Mouse (Mus musculus): ENCODE measurements at regions not wholly inside any gene's neighbourhood (a gene's known extent, or its start where the extent isn't known, plus 50 kb on each side); places are given as distances from the start of the nearest gene placed in this dataset.

- no peak overlapping the region for H3K27ac ChIP-seq (ENCODE audit: low read depth)
- no peak for TF ChIP-seq CTCF (IDR thresholded peaks at IDR 0.05; ENCODE audit: low read depth)
- H3K9me3 ChIP-seq (ENCODE audit: low read depth, low read length) = no peaks in the 10 kb centered on the region
- no peak overlapping the region for H3K4me3 ChIP-seq (ENCODE audit: low read depth, low read length)
- no peaks in the 10 kb centered on the region for H3K27me3 ChIP-seq (ENCODE audit: insufficient read depth, low read length)
- no peak overlapping the region for H3K9ac ChIP-seq
- ATAC-seq (ENCODE audit: insufficient read depth) = no peak
- no peak overlapping the region for H3K4me2 ChIP-seq
- WGBS = 23% methylated on average over 2 of the region's 2 CpGs
- DNase-seq = peak; percentile 77
- H3K4me1 ChIP-seq (ENCODE audit: insufficient read depth) = no peaks in the 10 kb centered on the region
- H3K36me3 ChIP-seq (ENCODE audit: insufficient read depth) = no peaks in the 10 kb centered on the region
Observed at GRCm38 (mm10) chr2:154076271-154076670, 53.9 kb upstream of the Bpifa3 start.

All from lung, embryonic 14.5 days (tissue).